Mouse (Mus musculus) stomach, postnatal 0 days (tissue): Measurements from ENCODE around the gene Hnrnpul1.

Experiments
- CTCF ChIP-seq: IDR thresholded peaks from 2 replicates; pipeline ENCODE4 v1.5.1; 2016; ENCODE audit warnings: antibody characterized with exemption, low read depth, mild to moderate bottlenecking, moderate library complexity
- EP300 ChIP-seq: optimal IDR thresholded peaks from 2 replicates; pipeline ENCODE3; 2016; ENCODE audit warnings: antibody characterized with exemption

DNA sequence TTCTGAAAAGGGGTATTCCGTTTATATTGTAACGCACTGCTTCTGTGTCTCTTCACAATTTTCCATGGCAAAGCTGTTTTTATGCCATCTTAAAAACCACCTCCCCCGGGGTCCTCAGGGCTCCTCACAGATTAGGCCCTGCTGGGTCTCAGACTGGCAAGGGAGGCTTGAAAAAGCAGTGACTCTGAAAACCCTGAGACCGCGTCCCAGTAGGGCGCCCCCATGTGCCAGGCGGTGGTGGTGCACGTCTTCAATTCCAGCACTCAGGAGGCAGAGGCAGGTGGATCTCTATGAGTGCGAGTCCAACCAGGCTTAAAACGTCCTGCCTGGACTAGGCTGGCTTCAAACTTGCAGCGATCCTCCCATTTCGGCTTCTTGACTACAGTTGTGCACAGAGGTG, 53.8 kb downstream of the Hnrnpul1 start:
- TF ChIP-seq EP300 (no peak), CTCF (peak; percentile 36; the same call in 1 of the 2 replicates)
